Mouse (Mus musculus): ENCODE measurements around the gene Rcan3. TPM values are rescaled to one million over a fixed set of nuclear protein-coding genes. Genes with fewer than 3 reads are reported as not detected.

Rcan3 gene
- polyA plus RNA-seq, 1 experiment: 9.2 TPM

GRCm38 (mm10) chr4:135375444-135375843 lies 58.2 kb downstream of the Rcan3 start:
- no peaks in the 10 kb centered on the region for H3K79me3 ChIP-seq (ENCODE audit: low read depth)
- TF ChIP-seq CEBPB (IDR thresholded peaks at IDR 0.05; ENCODE audit: low read depth) (no peak), CTCF (IDR thresholded peaks at IDR 0.05; ENCODE audit: control insufficient read depth, insufficient read depth, insufficient read length) (no peak), MYOD1 (IDR thresholded peaks at IDR 0.05; ENCODE audit: control insufficient read depth, insufficient read length, low read depth) (no peak), USF1 (IDR thresholded peaks at IDR 0.05; ENCODE audit: low read depth) (no peak), FOSL1 (IDR thresholded peaks at IDR 0.05; ENCODE audit: insufficient read depth, low read length, poor library complexity, severe bottlenecking) (no peak), MYOG (IDR thresholded peaks at IDR 0.05; ENCODE audit: control insufficient read depth, extremely low read depth, insufficient read length) (no peak), MAX (IDR thresholded peaks at IDR 0.05) (no peak)
- H3K36me3 ChIP-seq (ENCODE audit: control insufficient read depth, insufficient read depth): no peaks in the 10 kb centered on the region
- H3ac ChIP-seq (ENCODE audit: control insufficient read depth, insufficient read length, low read depth): no peak overlapping the region
- H3K27me3 ChIP-seq (ENCODE audit: control insufficient read depth, insufficient read depth, insufficient read length): peaks cover 27% of the 10 kb centered on the region
- H3K4me3 ChIP-seq (ENCODE audit: insufficient read depth, poor library complexity, severe bottlenecking): no peak overlapping the region
- H3K79me2 ChIP-seq (ENCODE audit: control insufficient read depth, insufficient read depth): no peaks in the 10 kb centered on the region

DNA sequence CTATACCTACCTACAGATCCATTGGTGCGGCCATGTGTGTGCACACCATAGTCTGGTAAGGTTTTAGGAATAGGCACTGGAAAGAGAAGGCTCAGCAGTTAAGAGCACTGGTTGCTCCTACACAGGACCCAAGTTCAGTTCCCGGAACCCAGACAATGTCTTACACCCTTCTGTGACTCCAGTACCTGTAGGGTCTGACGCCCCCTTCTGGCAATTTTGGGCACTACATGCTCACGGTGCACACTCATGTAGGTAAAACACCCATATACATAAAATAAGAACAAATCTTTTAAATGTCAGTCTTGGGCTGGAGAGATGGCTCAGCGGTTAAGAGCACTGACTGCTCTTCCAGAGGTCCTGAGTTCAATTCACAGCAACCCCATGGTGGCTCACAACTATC lies 60.4 kb downstream of the Rcan3 start:
- TF ChIP-seq CTCF (IDR thresholded peaks at IDR 0.05; ENCODE audit: control insufficient read depth, insufficient read depth, insufficient read length): no peak
- TF ChIP-seq FOSL1 (IDR thresholded peaks at IDR 0.05; ENCODE audit: insufficient read depth, low read length, poor library complexity, severe bottlenecking): no peak
- TF ChIP-seq USF1 (IDR thresholded peaks at IDR 0.05; ENCODE audit: low read depth): no peak
- TF ChIP-seq CEBPB (IDR thresholded peaks at IDR 0.05; ENCODE audit: low read depth): no peak
- TF ChIP-seq MAX (IDR thresholded peaks at IDR 0.05): no peak
- no peak for TF ChIP-seq MYOD1 (IDR thresholded peaks at IDR 0.05; ENCODE audit: control insufficient read depth, insufficient read length, low read depth)
- no peak for TF ChIP-seq MYOG (IDR thresholded peaks at IDR 0.05; ENCODE audit: control insufficient read depth, extremely low read depth, insufficient read length)
- no peaks in the 10 kb centered on the region for H3K79me3 ChIP-seq (ENCODE audit: low read depth)
- no peak overlapping the region for H3ac ChIP-seq (ENCODE audit: control insufficient read depth, insufficient read length, low read depth)
- no peak overlapping the region for H3K4me3 ChIP-seq (ENCODE audit: insufficient read depth, poor library complexity, severe bottlenecking)
- H3K36me3 ChIP-seq (ENCODE audit: control insufficient read depth, insufficient read depth): no peaks in the 10 kb centered on the region
- no peaks in the 10 kb centered on the region for H3K79me2 ChIP-seq (ENCODE audit: control insufficient read depth, insufficient read depth)
- peaks cover 14% of the 10 kb centered on the region for H3K27me3 ChIP-seq (ENCODE audit: control insufficient read depth, insufficient read depth, insufficient read length)

DNA sequence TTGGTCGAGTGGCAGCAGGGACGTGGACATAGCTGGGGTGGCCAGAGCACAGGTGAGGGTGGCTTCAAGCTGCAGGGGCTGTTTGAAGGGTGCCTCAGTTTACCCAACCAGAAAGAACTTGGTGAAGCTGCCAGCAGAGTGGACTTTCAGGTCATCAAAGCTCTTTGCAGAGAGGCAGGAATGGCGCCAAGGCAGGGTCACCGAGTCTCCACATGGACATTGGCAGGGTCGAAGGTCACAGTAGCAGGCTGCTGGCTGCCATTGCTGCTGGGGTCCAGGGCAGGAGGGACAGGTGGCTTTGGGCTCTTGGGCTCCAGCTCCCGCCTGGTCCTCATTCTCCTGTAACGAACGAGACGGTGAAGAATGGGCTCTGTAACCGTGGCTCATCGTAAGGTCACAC lies 63.3 kb downstream of the Rcan3 start:
- Histone ChIP-seq H3ac (ENCODE audit: control insufficient read depth, insufficient read length, low read depth) (no peak overlapping the region), H3K4me3 (ENCODE audit: insufficient read depth, poor library complexity, severe bottlenecking) (no peak overlapping the region), H3K27me3 (ENCODE audit: control insufficient read depth, insufficient read depth, insufficient read length) (peaks cover 14% of the 10 kb centered on the region), H3K36me3 (ENCODE audit: control insufficient read depth, insufficient read depth) (no peaks in the 10 kb centered on the region), H3K79me2 (ENCODE audit: control insufficient read depth, insufficient read depth) (no peaks in the 10 kb centered on the region), H3K79me3 (ENCODE audit: low read depth) (no peaks in the 10 kb centered on the region)
- TF ChIP-seq MYOD1 (IDR thresholded peaks at IDR 0.05; ENCODE audit: control insufficient read depth, insufficient read length, low read depth): no peak
- no peak for TF ChIP-seq CTCF (IDR thresholded peaks at IDR 0.05; ENCODE audit: control insufficient read depth, insufficient read depth, insufficient read length)
- no peak for TF ChIP-seq FOSL1 (IDR thresholded peaks at IDR 0.05; ENCODE audit: insufficient read depth, low read length, poor library complexity, severe bottlenecking)
- no peak for TF ChIP-seq MYOG (IDR thresholded peaks at IDR 0.05; ENCODE audit: control insufficient read depth, extremely low read depth, insufficient read length)
- no peak for TF ChIP-seq USF1 (IDR thresholded peaks at IDR 0.05; ENCODE audit: low read depth)
- TF ChIP-seq CEBPB (IDR thresholded peaks at IDR 0.05; ENCODE audit: low read depth): no peak
- TF ChIP-seq MAX (IDR thresholded peaks at IDR 0.05): no peak

DNA sequence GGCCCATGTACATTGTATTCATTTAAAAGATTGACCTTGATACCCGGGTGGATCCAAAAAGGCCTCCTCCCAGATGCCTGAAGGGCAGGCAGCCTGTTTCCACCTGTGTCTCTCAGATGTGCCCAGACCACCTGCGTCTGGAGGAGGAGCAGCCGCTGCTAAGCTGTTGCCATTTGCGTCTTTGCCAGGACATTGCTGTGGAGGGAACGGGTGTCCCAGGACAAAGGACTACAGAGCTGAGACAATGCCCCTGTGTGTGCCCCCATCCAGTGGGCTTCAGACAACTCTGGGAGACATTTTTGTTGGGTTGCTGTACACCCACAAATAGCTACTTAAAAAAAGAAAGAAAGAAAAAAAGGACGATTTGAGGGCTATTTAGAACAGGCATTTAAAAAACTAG lies 70.8 kb downstream of the Rcan3 start:
- TF ChIP-seq MYOD1 (IDR thresholded peaks at IDR 0.05; ENCODE audit: control insufficient read depth, insufficient read length, low read depth) (no peak), CTCF (IDR thresholded peaks at IDR 0.05; ENCODE audit: control insufficient read depth, insufficient read depth, insufficient read length) (no peak), USF1 (IDR thresholded peaks at IDR 0.05; ENCODE audit: low read depth) (no peak), CEBPB (IDR thresholded peaks at IDR 0.05; ENCODE audit: low read depth) (no peak), MAX (IDR thresholded peaks at IDR 0.05) (no peak), FOSL1 (IDR thresholded peaks at IDR 0.05; ENCODE audit: insufficient read depth, low read length, poor library complexity, severe bottlenecking) (no peak)
- Histone ChIP-seq H3K79me2 (ENCODE audit: control insufficient read depth, insufficient read depth) (no peaks in the 10 kb centered on the region), H3K79me3 (ENCODE audit: low read depth) (no peaks in the 10 kb centered on the region), H3K4me3 (ENCODE audit: insufficient read depth, poor library complexity, severe bottlenecking) (no peak overlapping the region), H3ac (ENCODE audit: control insufficient read depth, insufficient read length, low read depth) (no peak overlapping the region), H3K36me3 (ENCODE audit: control insufficient read depth, insufficient read depth) (no peaks in the 10 kb centered on the region), H3K27me3 (ENCODE audit: control insufficient read depth, insufficient read depth, insufficient read length) (peaks cover 22% of the 10 kb centered on the region)

Small RNAs within 50 kb of the gene (microRNA-seq; reads per million reads assigned to microRNA genes)
- 183 reads per million, percentile 77 among the genes with 10 or more reads in this experiment for gene Mir700 (ENCODE audit: borderline microRNAs expressed)

Other genes with a start within 250 kb of the Rcan3 start
- 139 TPM for gene Clic4, start 161.0 kb downstream of the Rcan3 start, polyA plus RNA-seq (2012; fragmentation: generic; extraction: Trizol)
- 62.6 TPM for gene Srrm1, start 80.5 kb downstream of the Rcan3 start, polyA plus RNA-seq (2012; fragmentation: generic; extraction: Trizol)
- gene Ncmap, start 35.6 kb downstream of the Rcan3 start, polyA plus RNA-seq (2012; fragmentation: generic; extraction: Trizol): 0.02 TPM
- gene Stpg1, start 60.9 kb upstream of the Rcan3 start, polyA plus RNA-seq (2012; fragmentation: generic; extraction: Trizol): 0.01 TPM
- gene Nipal3, start 61.2 kb upstream of the Rcan3 start, polyA plus RNA-seq (2012; fragmentation: generic; extraction: Trizol): 0.91 TPM
- 0.49 TPM for gene Grhl3, start 139.8 kb upstream of the Rcan3 start, polyA plus RNA-seq (2012; fragmentation: generic; extraction: Trizol)

Data from C2C12 (cell line).